In genomic region chr7:67227538-67227937, GRCm38 (mm10) we compare ENCODE assay signal across 18 mouse cellular contexts.
"Had no signal": no experiment of that assay in that cellular context is flagged by ENCODE, and none has a peak within 500 bp of the region (broad histone marks: within the 10 kb centered on the region; RNA-seq: fewer than 3 reads in every experiment).

No protein-coding gene starts in this region.

- DNase-seq: kidney, adult 2 months; kidney, postnatal 25 days; left cerebral cortex, postnatal 4 days; lung, adult 18-20 months; lung, postnatal 10 days; lung, postnatal 36 days; thymus, adult 18-20 months; thymus, postnatal 14 days; thymus, postnatal 4 days had no signal

- H3K27ac ChIP-seq: kidney, postnatal 0 days; liver, embryonic 14.5 days; lung, embryonic 15.5 days; midbrain, embryonic 10.5 days; midbrain, embryonic 13.5 days had no signal

- ATAC-seq: intestine, postnatal 0 days; midbrain, embryonic 13.5 days; midbrain, embryonic 16.5 days had no signal

- H3K27me3 ChIP-seq: lung, embryonic 15.5 days; megakaryocyte, embryonic 14.5 days; midbrain, embryonic 13.5 days had no signal

- H3K9me3 ChIP-seq: lung, embryonic 15.5 days; megakaryocyte, embryonic 14.5 days; midbrain, embryonic 10.5 days; midbrain, embryonic 13.5 days had no signal

- H3K4me3 ChIP-seq: lung, embryonic 15.5 days; megakaryocyte, embryonic 14.5 days; midbrain, embryonic 10.5 days; midbrain, embryonic 13.5 days had no signal

- H3K9ac ChIP-seq: liver, embryonic 14.5 days; lung, embryonic 15.5 days; midbrain, embryonic 13.5 days had no signal

- H3K4me2 ChIP-seq: liver, embryonic 11.5 days; lung, embryonic 15.5 days; midbrain, embryonic 13.5 days had no signal
